Mouse (Mus musculus): ENCODE results near the gene Hps5. TPM values are rescaled to one million over a fixed set of nuclear protein-coding genes. Genes with fewer than 3 reads are reported as not detected.

Gene Hps5
- total and polyA plus RNA-seq, 3 experiments = 17.8 to 26.0 (median 20.8) TPM

GRCm38 (mm10) chr7:46842278-46842677 lies 46.4 kb upstream of the Hps5 start:
- DNase-seq (ENCODE audit: extremely low read depth) = no peak
- peaks cover 0 to 7% of the 10 kb centered on the region in 2 experiments for H3K36me3 ChIP-seq (replicated peaks in 1 of 2; ENCODE audit: control insufficient read depth in 1 of 2, insufficient read depth in 1 of 2, low read length in 1 of 2)
- H3K79me2 ChIP-seq (replicated peaks; ENCODE audit: control insufficient read depth, extremely low read depth, insufficient read depth, poor library complexity, severe bottlenecking) = peaks cover 14% of the 10 kb centered on the region
- no peaks in the 10 kb centered on the region for H3K9me3 ChIP-seq (replicated peaks; ENCODE audit: low read length)
- no peak for TF ChIP-seq TBP (conservative IDR thresholded peaks at IDR 0.05; ENCODE audit: low read depth, low read length)
- no peak for TF ChIP-seq CHD1 (IDR thresholded peaks at IDR 0.05; ENCODE audit: low read depth, low read length)
- no peak for TF ChIP-seq ETS1 (conservative IDR thresholded peaks at IDR 0.05; ENCODE audit: low read depth, low read length)
- H3K27me3 ChIP-seq (replicated peaks) = no peaks in the 10 kb centered on the region
- no peak overlapping the region for H3K9ac ChIP-seq (ENCODE audit: insufficient read depth, low read depth)
- no peak overlapping the region for H3K27ac ChIP-seq (ENCODE audit: insufficient read depth, low read depth)
- dilution Hi-C loops (cut with MboI; ENCODE audit: extremely low pct_ligation_motif_present, extremely low pct_unique_long_range_greater_than_20kb, low sequenced_read_pairs) = no loop called here
- H3K4me2 ChIP-seq (ENCODE audit: insufficient read depth, low read depth, poor library complexity, severe bottlenecking) = no peak overlapping the region
- H3K4me1 ChIP-seq (ENCODE audit: control insufficient read depth in 1 of 2, insufficient read depth in 2 of 2) = peaks cover 5 to 28% of the 10 kb centered on the region in 2 experiments; a peak in 3 of 4 replicates
- no peak overlapping the region for H3K4me3 ChIP-seq (replicated peaks in 1 of 3; ENCODE audit: low read depth in 2 of 3, low read length in 2 of 3, poor library complexity in 1 of 3)
- in situ Hi-C loops (cut with MboI; ENCODE audit: low pct_ligation_motif_present, low pct_unique_long_range_greater_than_20kb, low sequenced_read_pairs) = no loop called here

DNA sequence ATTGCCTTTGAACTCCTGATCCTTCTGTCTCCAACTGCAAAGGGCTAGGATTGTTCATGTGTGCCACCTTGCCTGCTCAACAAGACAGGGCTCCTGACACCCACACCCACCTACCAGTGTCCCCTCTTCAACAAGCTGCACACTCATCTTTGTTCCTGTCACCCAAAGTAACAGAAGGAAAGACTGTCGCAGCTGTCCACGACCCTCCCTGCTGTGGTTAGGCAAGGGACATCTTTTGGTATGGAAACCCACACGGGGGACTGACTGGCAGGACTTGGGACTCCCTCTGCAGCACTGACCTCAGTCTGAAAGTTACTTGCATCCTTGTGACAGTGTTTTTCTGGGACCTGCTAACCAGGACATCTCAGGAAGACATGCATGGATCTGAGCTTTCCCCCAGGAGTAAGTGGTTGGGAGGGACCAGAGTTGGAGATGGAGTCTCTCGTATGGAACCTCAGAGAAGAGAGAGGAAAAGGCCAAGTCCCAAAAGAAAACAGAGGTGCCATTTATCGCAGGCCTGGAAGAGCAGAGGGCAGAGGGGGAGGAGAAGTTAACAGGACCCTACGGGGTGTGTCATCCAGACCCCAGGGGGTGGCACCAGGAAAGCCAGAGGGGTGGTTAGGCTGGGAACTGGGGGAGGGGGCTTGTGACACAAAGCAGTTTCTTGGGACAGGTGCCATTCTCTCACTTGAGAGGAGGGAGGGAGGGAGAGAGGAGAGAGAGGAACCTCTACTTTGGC lies 45.1 kb upstream of the Hps5 start, which contains the start of gene Ldha:
Ldha (plus strand) TSS at position 689 of the 739 bp plus-strand sequence.
- Histone ChIP-seq H3K27me3 (replicated peaks) (no peaks in the 10 kb centered on the region), H3K4me3 (replicated peaks in 1 of 3; ENCODE audit: low read depth in 2 of 3, low read length in 2 of 3, poor library complexity in 1 of 3) (no peak within 1 kb of the TSS), H3K27ac (ENCODE audit: insufficient read depth, low read depth) (no peak within 1 kb of the TSS), H3K4me1 (ENCODE audit: control insufficient read depth in 1 of 2, insufficient read depth in 2 of 2) (peaks cover 5 to 26% of the 10 kb centered on the region in 2 experiments; a peak in 3 of 4 replicates), H3K4me2 (ENCODE audit: insufficient read depth, low read depth, poor library complexity, severe bottlenecking) (no peak within 1 kb of the TSS), H3K36me3 (replicated peaks in 1 of 2; ENCODE audit: control insufficient read depth in 1 of 2, insufficient read depth in 1 of 2, low read length in 1 of 2) (peaks cover 0 to 4% of the 10 kb centered on the region in 2 experiments), H3K9ac (ENCODE audit: insufficient read depth, low read depth) (no peak within 1 kb of the TSS), H3K79me2 (replicated peaks; ENCODE audit: control insufficient read depth, extremely low read depth, insufficient read depth, poor library complexity, severe bottlenecking) (peaks cover 2% of the 10 kb centered on the region), H3K9me3 (replicated peaks; ENCODE audit: low read length) (no peaks in the 10 kb centered on the region)
- dilution Hi-C loops (cut with MboI; ENCODE audit: extremely low pct_ligation_motif_present, extremely low pct_unique_long_range_greater_than_20kb, low sequenced_read_pairs) = no loop called here
- TF ChIP-seq MAZ (IDR thresholded peaks at IDR 0.05; ENCODE audit: low read depth, low read length) (no peak), ELF1 (IDR thresholded peaks at IDR 0.05; ENCODE audit: low read depth, low read length) (no peak), SIN3A (IDR thresholded peaks at IDR 0.05; ENCODE audit: low read length) (no peak), MYC (IDR thresholded peaks at IDR 0.05; ENCODE audit: low read depth, low read length) (no peak), JUND (conservative IDR thresholded peaks at IDR 0.05; ENCODE audit: low read depth, low read length) (no peak), JUN (IDR thresholded peaks at IDR 0.05; ENCODE audit: insufficient read depth, low read depth, low read length) (no peak), ETS1 (conservative IDR thresholded peaks at IDR 0.05; ENCODE audit: low read depth, low read length) (no peak), HCFC1 (IDR thresholded peaks at IDR 0.05; ENCODE audit: low read depth, low read length) (no peak), MEF2A (IDR thresholded peaks at IDR 0.05; ENCODE audit: borderline replicate concordance, low read depth, low read length) (no peak), MAFK (IDR thresholded peaks at IDR 0.05; ENCODE audit: insufficient replicate concordance, low read length) (no peak), KAT2A (IDR thresholded peaks at IDR 0.05; ENCODE audit: insufficient replicate concordance, low read length) (no peak), ZNF384 (IDR thresholded peaks at IDR 0.05; ENCODE audit: low read depth, low read length) (no peak), BHLHE40 (IDR thresholded peaks at IDR 0.05; ENCODE audit: low read depth, low read length) (no peak), GABPA (IDR thresholded peaks at IDR 0.05; ENCODE audit: insufficient replicate concordance, low read depth, low read length) (no peak), TCF12 (IDR thresholded peaks at IDR 0.05; ENCODE audit: low read depth, low read length) (no peak), RCOR1 (conservative IDR thresholded peaks at IDR 0.05; ENCODE audit: low read depth, low read length) (no peak), E2F4 (IDR thresholded peaks at IDR 0.05; ENCODE audit: insufficient replicate concordance, low read depth, low read length) (no peak), POLR2AphosphoS2 (IDR thresholded peaks at IDR 0.05; ENCODE audit: low read depth, low read length) (no peak), MXI1 (IDR thresholded peaks at IDR 0.05; ENCODE audit: low read depth, low read length) (no peak), RAD21 (IDR thresholded peaks at IDR 0.05; ENCODE audit: low read depth, low read length) (no peak)
- no peak for DNase-seq (ENCODE audit: extremely low read depth)
- in situ Hi-C loops (cut with MboI; ENCODE audit: low pct_ligation_motif_present, low pct_unique_long_range_greater_than_20kb, low sequenced_read_pairs) = no loop called here
